Mouse (Mus musculus) brown adipose tissue, adult 24 weeks (tissue): ENCODE results near the gene Uqcc1. TPM values are rescaled to one million over a fixed set of nuclear protein-coding genes. Genes with fewer than 3 reads are reported as not detected.

Experiments used
- polyA plus RNA-seq: library from polyadenylated mRNA; stranded (reverse); fragments of >200 nt; gene quantifications from 2 replicates; pipeline ENCODE4 v1.2.4, GENCODE M21; 2012; ENCODE audit not compliant: missing spikeins, insufficient read depth, insufficient read length

The Uqcc1 gene
- polyA plus RNA-seq, 1 experiment: 178 TPM

Other genes starting within 250 kb of the Uqcc1 start
- gene Trpc4ap, start 237.9 kb downstream of the Uqcc1 start, polyA plus RNA-seq: 52.3 and 69.5 TPM in 2 replicates
- gene Edem2, start 200.8 kb downstream of the Uqcc1 start, polyA plus RNA-seq: 13.0 and 13.7 TPM in 2 replicates
- not detected in 2 replicates for gene Gm17581, start 194.4 kb downstream of the Uqcc1 start, polyA plus RNA-seq
- gene Procr, start 179.2 kb downstream of the Uqcc1 start, polyA plus RNA-seq: 8.5 and 8.6 TPM in 2 replicates
- not detected in 2 replicates for gene Mmp24, start 155.0 kb downstream of the Uqcc1 start, polyA plus RNA-seq
- 43.8 and 58.8 TPM in 2 replicates for gene BC029722, start 110.9 kb downstream of the Uqcc1 start, polyA plus RNA-seq
- 48.6 and 64.7 TPM in 2 replicates for gene Eif6, start 103.4 kb downstream of the Uqcc1 start, polyA plus RNA-seq
- gene Fam83c, start 95.5 kb downstream of the Uqcc1 start, polyA plus RNA-seq: not detected in 2 replicates
- gene Gm15557, start 10.4 kb upstream of the Uqcc1 start, polyA plus RNA-seq: not detected in 2 replicates
- gene Gdf5, start 15.1 kb upstream of the Uqcc1 start, polyA plus RNA-seq: 2.4 and 3.1 TPM in 2 replicates
- gene Cep250, start 26.1 kb upstream of the Uqcc1 start, polyA plus RNA-seq: 2.6 and 3.4 TPM in 2 replicates
- 2.4 and 2.6 TPM in 2 replicates for gene 6430550D23Rik, start 77.7 kb upstream of the Uqcc1 start, polyA plus RNA-seq
- gene Ergic3, start 77.7 kb upstream of the Uqcc1 start, polyA plus RNA-seq: 62.3 and 99.2 TPM in 2 replicates
- not detected in 2 replicates for gene Fer1l4, start 122.6 kb upstream of the Uqcc1 start, polyA plus RNA-seq
- 4.0 and 5.4 TPM in 2 replicates for gene Spag4, start 134.9 kb upstream of the Uqcc1 start, polyA plus RNA-seq
- 31.6 and 33.3 TPM in 2 replicates for gene Cpne1, start 181.7 kb upstream of the Uqcc1 start, polyA plus RNA-seq
- 6.4 TPM in 2 replicates for gene Rbm12, start 181.7 kb upstream of the Uqcc1 start, polyA plus RNA-seq
- 2.9 and 4.3 TPM in 2 replicates for gene Gm28036, start 196.8 kb upstream of the Uqcc1 start, polyA plus RNA-seq
- gene Romo1, start 213.7 kb upstream of the Uqcc1 start, polyA plus RNA-seq: 723 and 898 TPM in 2 replicates
- gene Nfs1, start 213.9 kb upstream of the Uqcc1 start, polyA plus RNA-seq: 107 and 161 TPM in 2 replicates
- gene Rbm39, start 249.9 kb upstream of the Uqcc1 start, polyA plus RNA-seq: 113 and 143 TPM in 2 replicates